Mouse (Mus musculus) bone marrow macrophage, adult 2 months (primary cell): Measurements from ENCODE around the gene Ndufb8. TPM values are rescaled to one million over a fixed set of nuclear protein-coding genes. Genes with fewer than 3 reads are reported as not detected.

Source experiments
- H3K27ac ChIP-seq: 2 replicates; pipeline ENCODE4 v1.5.1; 2012; ENCODE audit warnings: low read depth, low read length; ENCODE audit not compliant: insufficient read depth
- H3K4me1 ChIP-seq: 2 replicates; pipeline ENCODE4 v1.6.1; 2012; ENCODE audit warnings: low read length; ENCODE audit not compliant: control insufficient read depth, insufficient read depth
- H3K4me3 ChIP-seq: 2 replicates; pipeline ENCODE4 v1.5.1; 2012; ENCODE audit warnings: mild to moderate bottlenecking, low read length, moderate library complexity; ENCODE audit not compliant: insufficient read depth
- CTCF ChIP-seq: IDR thresholded peaks from 2 replicates; pipeline ENCODE4 v1.5.1; 2012; ENCODE audit warnings: low read depth, mild to moderate bottlenecking, low read length, moderate library complexity
- POLR2A ChIP-seq: IDR thresholded peaks from 2 replicates; pipeline ENCODE4 v1.6.1; 2012; ENCODE audit warnings: mild to moderate bottlenecking, low read depth, low read length, borderline replicate concordance
- polyA plus RNA-seq: library from polyadenylated mRNA; stranded (reverse); fragments of >200 nt; gene quantifications from 2 replicates; pipeline ENCODE4 v1.2.4, GENCODE M21; 2012; ENCODE audit not compliant: missing spikeins, insufficient read depth, insufficient read length

Gene Ndufb8
- polyA plus RNA-seq, 1 experiment: 148 TPM

DNA sequence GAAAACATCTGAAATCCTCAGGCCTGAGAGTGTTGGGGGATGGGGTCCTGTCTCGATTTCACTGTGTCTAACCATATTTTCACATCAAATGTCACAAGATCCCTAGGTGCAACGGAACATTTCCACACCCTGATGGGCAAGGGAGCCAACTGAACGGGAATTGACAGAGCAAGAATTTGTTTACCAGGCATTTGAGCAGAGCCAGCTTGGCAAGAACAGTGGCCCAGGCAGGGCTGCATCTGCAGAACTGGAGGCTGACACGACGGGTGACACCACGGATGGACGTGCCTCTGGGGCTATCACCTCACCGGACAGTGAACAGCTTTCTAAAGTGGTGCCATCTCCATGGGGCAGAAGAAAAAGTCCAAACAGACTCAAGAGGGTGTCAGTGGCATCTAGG lies 17.8 kb downstream of the Ndufb8 start:
- Histone ChIP-seq H3K27ac (no peak overlapping the region), H3K4me1 (no peaks in the 10 kb centered on the region), H3K4me3 (no peak overlapping the region)
- no peak for TF ChIP-seq POLR2A
- TF ChIP-seq CTCF: no peak

DNA sequence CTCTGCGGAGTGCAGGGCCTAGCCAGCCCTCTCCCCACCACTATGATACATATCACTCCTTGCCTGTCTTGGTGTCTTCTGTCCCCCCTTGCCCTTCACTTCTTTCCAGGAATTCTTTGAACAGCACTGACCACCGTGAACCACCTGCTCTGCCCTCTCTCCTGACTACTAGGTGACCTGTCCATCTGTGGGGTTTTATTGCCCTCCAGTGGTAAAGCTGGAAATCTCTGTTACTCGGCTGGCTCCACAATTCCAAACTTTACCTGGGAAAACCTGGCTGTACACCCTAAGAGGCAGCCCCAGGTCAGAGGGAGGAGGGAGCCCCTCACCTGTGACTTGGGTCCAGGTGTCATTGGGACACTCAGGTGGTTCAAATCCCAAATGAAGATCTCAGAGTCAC lies 19.9 kb downstream of the Ndufb8 start:
- no peak overlapping the region for H3K27ac ChIP-seq
- H3K4me1 ChIP-seq: no peaks in the 10 kb centered on the region
- no peak overlapping the region for H3K4me3 ChIP-seq
- TF ChIP-seq POLR2A: no peak
- no peak for TF ChIP-seq CTCF

DNA sequence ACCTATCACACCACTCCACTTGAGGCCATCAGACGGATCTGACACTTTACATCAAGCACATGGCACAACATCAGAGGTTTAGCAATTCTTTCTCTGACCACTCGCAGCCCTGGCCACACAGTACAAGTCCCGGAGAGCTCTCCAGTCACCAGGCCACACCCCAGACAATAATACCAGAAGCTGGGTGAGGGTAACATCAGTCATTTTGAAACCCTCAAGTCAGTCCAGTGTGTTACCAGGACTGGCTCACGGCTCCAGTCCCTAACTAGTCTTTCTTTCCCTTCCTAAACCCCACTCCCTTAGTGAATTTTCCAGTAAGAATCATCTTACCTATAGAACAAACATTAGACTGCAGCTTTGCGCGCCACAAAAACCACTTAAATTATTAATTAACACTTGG lies 25.2 kb downstream of the Ndufb8 start:
- Histone ChIP-seq H3K4me3 (no peak overlapping the region), H3K4me1 (no peaks in the 10 kb centered on the region), H3K27ac (no peak overlapping the region)
- TF ChIP-seq CTCF: no peak
- TF ChIP-seq POLR2A: no peak

DNA sequence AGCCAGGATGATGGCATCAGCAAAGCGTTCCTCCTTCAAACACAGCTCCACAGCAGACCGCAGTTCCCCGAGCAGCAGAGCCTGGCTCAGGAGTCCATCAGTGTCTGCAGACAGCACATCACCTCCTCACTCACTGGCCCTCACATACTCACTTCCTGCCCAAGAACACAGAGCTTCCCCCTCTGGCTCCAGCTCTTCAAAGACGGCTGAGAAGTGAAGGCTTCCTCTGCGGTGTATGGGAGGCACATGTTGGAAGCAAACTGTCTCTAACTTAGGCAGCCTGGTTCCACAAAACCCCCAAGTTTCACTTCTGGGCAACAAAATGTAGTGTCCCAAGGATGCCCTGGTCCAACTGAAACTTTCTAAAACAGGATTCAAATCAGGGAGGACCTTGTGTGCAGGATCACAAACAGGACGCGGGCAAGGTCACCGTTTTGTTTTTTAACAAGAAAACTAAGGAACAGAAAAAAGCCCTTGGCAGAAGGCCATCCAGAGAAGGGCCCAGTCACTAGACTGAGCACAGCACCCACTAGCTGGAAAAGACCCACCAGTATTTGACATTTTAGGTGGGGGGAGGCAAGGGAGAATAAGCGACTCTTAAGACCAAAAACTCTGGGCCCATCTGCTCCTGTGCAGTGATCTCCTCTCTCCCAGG lies 29.6 kb downstream of the Ndufb8 start:
- no peak overlapping the region for H3K27ac ChIP-seq
- TF ChIP-seq POLR2A (no peak), CTCF (no peak)
- no peak overlapping the region for H3K4me3 ChIP-seq
- no peaks in the 10 kb centered on the region for H3K4me1 ChIP-seq

DNA sequence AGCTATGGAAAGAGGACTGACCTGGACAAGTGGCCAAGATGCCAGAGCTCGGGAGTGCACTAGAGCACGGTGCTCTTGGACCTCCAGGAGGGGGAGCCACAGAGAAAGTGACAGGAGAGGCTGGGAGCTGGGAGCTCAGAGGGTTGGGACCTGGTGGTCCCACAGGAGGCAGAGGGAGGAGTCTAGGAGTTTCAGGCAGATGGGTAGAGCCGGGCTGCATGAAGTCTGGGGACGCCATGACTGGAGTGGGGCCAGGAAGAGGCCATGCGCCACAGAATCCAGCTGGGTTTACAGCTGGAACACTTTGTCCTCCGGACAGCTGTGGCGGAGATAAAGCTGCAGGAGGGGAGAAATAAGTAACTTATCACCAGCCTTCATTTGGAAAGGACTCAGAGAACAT lies 36.1 kb downstream of the Ndufb8 start:
- H3K27ac ChIP-seq: no peak overlapping the region
- TF ChIP-seq CTCF (no peak), POLR2A (no peak)
- H3K4me3 ChIP-seq: no peak overlapping the region
- H3K4me1 ChIP-seq: no peaks in the 10 kb centered on the region

DNA sequence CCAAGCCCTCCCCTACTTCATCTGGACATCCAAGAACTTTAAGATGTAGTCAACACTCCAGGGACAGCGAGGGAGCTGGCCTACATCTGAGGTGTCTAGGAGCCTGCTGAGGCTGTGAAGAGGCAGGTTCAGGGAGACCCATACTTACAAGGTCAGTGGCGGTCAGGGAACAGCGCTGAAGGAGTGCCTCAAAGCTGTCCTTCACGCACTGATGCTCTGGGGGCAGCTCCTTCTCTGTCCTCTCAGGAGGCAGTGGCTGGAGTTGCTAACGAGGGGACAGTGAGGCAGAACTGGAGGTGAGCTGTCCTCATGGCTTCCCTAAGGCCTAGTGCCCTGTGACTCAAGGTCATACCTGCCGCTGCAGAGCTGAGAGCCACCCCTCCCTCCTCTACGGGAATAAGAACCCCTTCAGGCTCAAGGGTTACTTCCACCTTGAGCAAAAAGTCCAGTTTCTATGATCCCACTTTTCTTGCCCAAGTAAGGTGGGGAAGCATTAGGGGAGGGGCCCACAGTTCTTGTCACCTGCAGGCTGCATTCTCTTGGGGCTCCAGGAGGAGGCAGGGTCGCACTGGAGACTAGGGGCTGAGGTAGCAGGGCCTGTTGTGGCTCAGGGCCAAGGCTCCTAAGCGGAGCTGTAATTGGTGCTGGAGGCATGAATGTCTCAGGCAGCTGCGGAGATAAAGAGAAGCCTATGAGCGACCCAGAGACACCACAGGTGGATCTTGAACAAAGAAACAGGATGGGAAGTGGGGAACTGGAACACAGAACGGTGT lies 37.1 kb downstream of the Ndufb8 start:
- no peak overlapping the region for H3K27ac ChIP-seq
- TF ChIP-seq POLR2A (no peak), CTCF (no peak)
- no peaks in the 10 kb centered on the region for H3K4me1 ChIP-seq
- no peak overlapping the region for H3K4me3 ChIP-seq

DNA sequence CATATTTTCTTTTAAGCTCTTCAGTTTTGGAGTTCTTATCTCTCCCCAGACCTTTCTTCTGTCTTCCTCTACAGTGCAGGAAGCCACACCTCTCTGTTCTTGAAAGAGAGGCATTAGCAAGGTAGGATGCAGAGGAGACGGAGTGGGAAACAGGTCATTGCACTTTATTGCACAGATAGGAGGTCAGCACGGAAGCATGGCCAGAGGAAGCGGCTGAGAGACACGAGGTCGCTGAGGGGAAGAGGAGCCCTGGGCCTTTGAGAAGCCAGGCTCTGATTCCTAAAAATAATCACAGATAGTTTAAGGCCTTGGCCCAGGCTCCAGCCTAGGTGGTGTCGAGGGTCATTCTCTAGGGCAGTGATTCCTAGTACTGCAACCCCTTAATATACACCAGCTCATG lies 39.5 kb downstream of the Ndufb8 start:
- no peak overlapping the region for H3K27ac ChIP-seq
- no peak overlapping the region for H3K4me3 ChIP-seq
- no peaks in the 10 kb centered on the region for H3K4me1 ChIP-seq
- TF ChIP-seq CTCF (no peak), POLR2A (no peak)

DNA sequence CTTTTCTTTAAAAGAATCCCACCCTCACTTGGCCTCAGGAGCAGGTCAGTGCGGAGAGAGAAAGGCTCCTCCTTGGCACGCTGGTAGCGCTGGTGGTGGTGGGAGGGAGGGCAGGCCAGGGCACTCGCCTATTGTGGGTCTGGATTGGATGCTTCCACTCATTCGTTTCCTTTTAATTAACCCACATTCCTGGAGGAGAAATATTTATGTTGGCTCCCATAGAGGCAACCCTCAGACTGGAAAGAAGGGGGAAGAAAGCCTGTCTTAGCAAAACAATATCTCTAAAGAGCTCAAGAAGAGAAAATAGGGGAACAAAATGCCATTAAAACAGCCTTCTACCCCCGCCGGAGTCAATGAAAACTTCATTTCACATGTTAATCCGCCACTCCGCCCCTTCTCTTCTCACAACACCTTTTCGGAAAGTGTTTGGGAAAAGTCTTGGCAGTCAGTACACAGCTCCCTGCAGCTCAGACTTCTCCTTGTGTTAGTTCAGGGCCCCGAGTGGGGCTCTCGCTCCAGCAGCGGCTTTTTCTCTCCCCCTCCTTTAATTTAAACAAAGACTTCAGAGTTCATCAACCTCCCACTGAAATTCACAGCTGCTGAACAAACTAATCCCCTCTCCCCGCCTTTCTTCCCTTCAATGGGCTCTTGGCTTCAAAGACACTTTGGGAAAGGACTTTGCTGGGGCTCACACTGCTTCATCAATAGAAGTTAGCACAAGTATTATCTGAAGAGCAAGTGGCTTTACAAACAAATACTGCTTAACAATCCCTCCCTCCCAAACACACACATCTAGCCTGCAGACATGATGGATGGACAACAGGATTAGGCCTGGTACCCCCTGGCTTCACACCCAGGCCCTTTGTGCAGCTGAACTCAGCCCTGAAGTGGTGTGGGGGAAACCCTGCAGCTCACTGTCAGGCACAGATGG lies 40.5 kb downstream of the Ndufb8 start:
- Histone ChIP-seq H3K4me1 (no peaks in the 10 kb centered on the region), H3K4me3 (no peak overlapping the region), H3K27ac (no peak overlapping the region)
- TF ChIP-seq POLR2A: no peak
- TF ChIP-seq CTCF: no peak

DNA sequence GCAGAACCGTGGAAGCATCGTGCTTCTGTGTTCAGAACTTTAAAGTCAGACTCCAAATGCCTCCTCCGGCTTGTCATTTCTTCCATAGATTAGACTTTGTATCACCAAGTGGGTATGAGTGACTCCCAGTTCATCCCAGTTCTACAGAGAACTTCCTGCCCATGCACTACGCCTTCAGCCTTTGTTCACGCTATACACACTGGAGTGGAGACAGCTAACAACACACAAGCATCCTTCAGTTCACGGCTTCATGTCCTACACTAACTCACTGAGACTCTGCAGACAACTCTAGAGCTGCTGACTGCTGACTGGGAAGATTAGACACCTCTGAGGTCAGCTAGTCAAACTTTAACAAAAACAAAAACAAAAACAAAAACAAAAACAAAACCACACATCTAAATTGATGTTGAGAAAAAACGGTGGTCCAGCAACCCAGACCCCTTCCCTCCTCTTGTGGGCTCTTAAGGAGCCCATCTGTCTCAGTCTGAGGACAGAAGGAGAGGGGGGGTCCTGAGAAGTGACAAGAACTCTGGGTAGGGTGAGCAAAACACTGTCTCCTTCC lies 41.2 kb downstream of the Ndufb8 start:
- TF ChIP-seq POLR2A: no peak
- TF ChIP-seq CTCF: no peak
- Histone ChIP-seq H3K4me3 (no peak overlapping the region), H3K27ac (no peak overlapping the region), H3K4me1 (no peaks in the 10 kb centered on the region)
